In the genomic region with DNA sequence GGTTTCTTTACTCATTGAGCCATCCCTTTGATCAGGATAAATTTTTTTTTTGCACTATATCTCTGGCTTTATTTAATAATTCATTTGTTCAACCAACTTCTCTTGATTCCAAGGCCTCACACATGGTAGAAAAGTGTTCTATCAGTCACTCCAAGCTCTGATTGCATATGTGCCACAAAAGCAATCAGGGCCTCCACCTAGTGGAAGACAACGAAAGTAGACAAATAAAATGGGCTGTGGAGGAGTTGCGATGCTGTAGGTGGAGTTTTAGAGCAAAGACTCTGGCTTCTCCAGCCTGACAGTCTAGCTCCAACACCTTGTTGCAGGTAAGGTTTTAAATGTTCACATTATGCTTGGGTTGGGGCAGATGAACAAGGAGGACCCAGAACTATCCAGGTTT, we compare ENCODE assay signal across 22 mouse cellular contexts. TPM values are rescaled to one million over a fixed set of nuclear protein-coding genes. Genes with fewer than 3 reads are reported as not detected.
A peak's percentile ranks its signal among the peaks of the same experiment; 100 is the strongest.
DNase-seq lines count a peak whose midpoint lies in the region; ATAC-seq and TF ChIP-seq lines count a peak whose summit lies in the region.
"Had no signal": no experiment of that assay in that cellular context is flagged by ENCODE, and none has a peak within 500 bp of the region (broad histone marks: within the 10 kb centered on the region; RNA-seq: fewer than 3 reads in every experiment).

No protein-coding gene starts in this region.

- no peak overlapping the region for H3K4me2 ChIP-seq in intestine, postnatal 0 days (replicated peaks; ENCODE audit: low read depth)
- no peak overlapping the region for H3K4me2 ChIP-seq in intestine, embryonic 16.5 days (ENCODE audit: low read depth, low read length)
- H3K4me2 ChIP-seq in kidney, embryonic 15.5 days = no peak overlapping the region
- H3K4me2 ChIP-seq in CH12.LX (ENCODE audit: insufficient read depth, low read depth, poor library complexity, severe bottlenecking) = no peak overlapping the region
- no peak overlapping the region for H3K4me2 ChIP-seq in liver, postnatal 0 days (ENCODE audit: low read depth, low read length)
- H3K4me2 ChIP-seq: forebrain, embryonic 13.5 days; hindbrain, embryonic 14.5 days had no signal

- no peaks in the 10 kb centered on the region for H3K9me3 ChIP-seq in intestine, postnatal 0 days (ENCODE audit: control insufficient read depth)
- H3K9me3 ChIP-seq in intestine, embryonic 16.5 days (ENCODE audit: control insufficient read depth, low read length) = no peaks in the 10 kb centered on the region
- no peaks in the 10 kb centered on the region for H3K9me3 ChIP-seq in kidney, embryonic 15.5 days (replicated peaks)
- no peaks in the 10 kb centered on the region for H3K9me3 ChIP-seq in CH12.LX (replicated peaks; ENCODE audit: low read length)
- no peaks in the 10 kb centered on the region for H3K9me3 ChIP-seq in liver, postnatal 0 days (ENCODE audit: low read length)
- H3K9me3 ChIP-seq: embryonic facial prominence, embryonic 10.5 days; forebrain, embryonic 13.5 days; heart, embryonic 10.5 days had no signal

- TF ChIP-seq POLR2A in CH12.LX (IDR thresholded peaks at IDR 0.05; ENCODE audit: low read depth, low read length) = no peak

- no peak overlapping the region for H3K4me3 ChIP-seq in intestine, postnatal 0 days (ENCODE audit: low read depth, low read length)
- H3K4me3 ChIP-seq in intestine, embryonic 16.5 days (ENCODE audit: low read length) = no peak overlapping the region
- no peak overlapping the region for H3K4me3 ChIP-seq in kidney, embryonic 15.5 days (replicated peaks)
- H3K4me3 ChIP-seq in CH12.LX (replicated peaks in 1 of 3; ENCODE audit: low read depth in 2 of 3, low read length in 2 of 3, poor library complexity in 1 of 3) = no peak overlapping the region
- no peak overlapping the region for H3K4me3 ChIP-seq in liver, postnatal 0 days (ENCODE audit: low read depth, low read length)
- H3K4me3 ChIP-seq: embryonic facial prominence, embryonic 10.5 days; forebrain, embryonic 13.5 days; heart, embryonic 10.5 days had no signal

- TF ChIP-seq EP300 in CH12.LX (IDR thresholded peaks at IDR 0.05; ENCODE audit: low read length) = no peak
- TF ChIP-seq EP300 in liver, postnatal 0 days (IDR thresholded peaks at IDR 0.05; ENCODE audit: low read depth) = no peak

- ATAC-seq in intestine, postnatal 0 days = no peak
- no peak for ATAC-seq in intestine, embryonic 16.5 days
- ATAC-seq in kidney, embryonic 15.5 days (replicated peaks; ENCODE audit: low FRiP score) = no peak
- ATAC-seq in liver, postnatal 0 days = no peak
- ATAC-seq: CD4-positive, CD25-positive, alpha-beta regulatory T cell, adult 4 months; forebrain, embryonic 13.5 days had no signal

- H3K4me1 ChIP-seq in intestine, postnatal 0 days (replicated peaks; ENCODE audit: control insufficient read depth, insufficient read depth, low read length) = no peaks in the 10 kb centered on the region
- H3K4me1 ChIP-seq in intestine, embryonic 16.5 days (ENCODE audit: control insufficient read depth, insufficient read depth, low read length) = no peaks in the 10 kb centered on the region
- no peaks in the 10 kb centered on the region for H3K4me1 ChIP-seq in kidney, embryonic 15.5 days
- peaks cover 4 to 7% of the 10 kb centered on the region in 2 experiments; a peak in 2 of 4 replicates for H3K4me1 ChIP-seq in CH12.LX (ENCODE audit: control insufficient read depth in 1 of 2, insufficient read depth in 2 of 2)
- no peaks in the 10 kb centered on the region for H3K4me1 ChIP-seq in liver, postnatal 0 days (ENCODE audit: insufficient read depth)
- H3K4me1 ChIP-seq: embryonic facial prominence, embryonic 10.5 days; forebrain, embryonic 13.5 days; heart, embryonic 10.5 days had no signal

- no peaks in the 10 kb centered on the region for H3K36me3 ChIP-seq in intestine, postnatal 0 days (ENCODE audit: control insufficient read depth, insufficient read depth)
- no peaks in the 10 kb centered on the region for H3K36me3 ChIP-seq in intestine, embryonic 16.5 days (ENCODE audit: control insufficient read depth, insufficient read depth, low read length)
- H3K36me3 ChIP-seq in kidney, embryonic 15.5 days = no peaks in the 10 kb centered on the region
- no peaks in the 10 kb centered on the region for H3K36me3 ChIP-seq in CH12.LX (replicated peaks in 1 of 2; ENCODE audit: control insufficient read depth in 1 of 2, insufficient read depth in 1 of 2, low read length in 1 of 2)
- H3K36me3 ChIP-seq in liver, postnatal 0 days (replicated peaks; ENCODE audit: insufficient read depth, low read length) = no peaks in the 10 kb centered on the region
- H3K36me3 ChIP-seq: embryonic facial prominence, embryonic 10.5 days; heart, embryonic 10.5 days had no signal

- dilution Hi-C loops in CH12.LX (cut with MboI; ENCODE audit: extremely low pct_ligation_motif_present, extremely low pct_unique_long_range_greater_than_20kb, low sequenced_read_pairs) = no loop called here

- 70% methylated on average over 2 of the region's 2 CpGs for WGBS in intestine, postnatal 0 days
- 72% methylated on average over 2 of the region's 2 CpGs for WGBS in intestine, embryonic 16.5 days
- 67% methylated on average over 2 of the region's 2 CpGs for WGBS in kidney, embryonic 15.5 days
- WGBS in liver, postnatal 0 days (ENCODE audit: insufficient replicate concordance) = 57% methylated on average over 2 of the region's 2 CpGs

- peak; percentile 18 for TF ChIP-seq RAD21 in CH12.LX (IDR thresholded peaks at IDR 0.05; ENCODE audit: low read depth, low read length)

- intact Hi-C loops in gastrocnemius, postnatal 14 days (cut with DNase I; ENCODE audit: low total_unique reads) = no loop called here

- H3K9ac ChIP-seq in intestine, postnatal 0 days (ENCODE audit: low read depth, low read length) = no peak overlapping the region
- no peak overlapping the region for H3K9ac ChIP-seq in intestine, embryonic 16.5 days (ENCODE audit: low read depth, low read length)
- no peak overlapping the region for H3K9ac ChIP-seq in kidney, embryonic 15.5 days
- no peak overlapping the region for H3K9ac ChIP-seq in CH12.LX (ENCODE audit: insufficient read depth, low read depth)
- no peak overlapping the region for H3K9ac ChIP-seq in liver, postnatal 0 days (replicated peaks)
- H3K9ac ChIP-seq: forebrain, embryonic 13.5 days; hindbrain, embryonic 14.5 days had no signal

- no peaks in the 10 kb centered on the region for H3K79me2 ChIP-seq in CH12.LX (replicated peaks; ENCODE audit: control insufficient read depth, extremely low read depth, insufficient read depth, poor library complexity, severe bottlenecking)

- no peaks in the 10 kb centered on the region for H3K27me3 ChIP-seq in intestine, postnatal 0 days (replicated peaks; ENCODE audit: control insufficient read depth, insufficient read depth, low read length)
- H3K27me3 ChIP-seq in intestine, embryonic 16.5 days (replicated peaks; ENCODE audit: control insufficient read depth, insufficient read depth, low read length) = no peaks in the 10 kb centered on the region
- no peaks in the 10 kb centered on the region for H3K27me3 ChIP-seq in kidney, embryonic 15.5 days
- H3K27me3 ChIP-seq in CH12.LX (replicated peaks) = no peaks in the 10 kb centered on the region
- H3K27me3 ChIP-seq in liver, postnatal 0 days (ENCODE audit: insufficient read depth, low read length) = no peaks in the 10 kb centered on the region
- H3K27me3 ChIP-seq: forebrain, embryonic 13.5 days had no signal

- TF ChIP-seq CTCF in intestine, postnatal 0 days (IDR thresholded peaks at IDR 0.05; ENCODE audit: low read depth) = 0 out of 2 replicates have a peak, but pooled peaks have one; percentile 12
- TF ChIP-seq CTCF in CH12.LX (conservative IDR thresholded peaks at IDR 0.05 in 1 of 2, IDR thresholded peaks at IDR 0.05 in 1 of 2; ENCODE audit: low read depth in 2 of 2, low read length in 2 of 2) = peak in 1 of 2 experiments; percentile 45; a peak in 2 of 4 replicates
- no peak for TF ChIP-seq CTCF in liver, postnatal 0 days (IDR thresholded peaks at IDR 0.05; ENCODE audit: low read depth)

- in situ Hi-C loops in CH12.LX (cut with MboI; ENCODE audit: low pct_ligation_motif_present, low pct_unique_long_range_greater_than_20kb, low sequenced_read_pairs) = no loop called here

- peak; percentile 2 for DNase-seq in kidney, postnatal 36 days
- DNase-seq in 3T3-L1 (ENCODE audit: low read depth, low spot score) (peak; percentile 30), CH12.LX (ENCODE audit: extremely low read depth) (peak; percentile 13)
- no peak for DNase-seq in liver, postnatal 0 days
- DNase-seq in gastrocnemius, postnatal 14 days = no peak
- DNase-seq: adrenal gland, adult 2 months; adrenal gland, postnatal 36 days; B cell, adult 2 months; cerebellum, adult 2 months; cerebellum, postnatal 10 days; heart, adult 18-20 months; heart, postnatal 10 days; heart, postnatal 4 days had no signal

- no peak overlapping the region for H3K27ac ChIP-seq in intestine, postnatal 0 days (ENCODE audit: low read depth, low read length)
- H3K27ac ChIP-seq in intestine, embryonic 16.5 days (ENCODE audit: low read length) = no peak overlapping the region
- no peak overlapping the region for H3K27ac ChIP-seq in kidney, embryonic 15.5 days
- no peak overlapping the region for H3K27ac ChIP-seq in CH12.LX (ENCODE audit: insufficient read depth, low read depth)
- no peak overlapping the region for H3K27ac ChIP-seq in liver, postnatal 0 days (ENCODE audit: low read depth)
- H3K27ac ChIP-seq: embryonic facial prominence, embryonic 10.5 days; forebrain, embryonic 13.5 days; heart, embryonic 10.5 days; hindbrain, embryonic 14.5 days had no signal

TF ChIP-seq in CH12.LX, 34 proteins besides CTCF, POLR2A, EP300 and RAD21:
- TF ChIP-seq BHLHE40 (IDR thresholded peaks at IDR 0.05; ENCODE audit: low read depth, low read length) (no peak), CHD1 (IDR thresholded peaks at IDR 0.05; ENCODE audit: low read depth, low read length) (no peak), ZMIZ1 (IDR thresholded peaks at IDR 0.05; ENCODE audit: low read depth, low read length) (no peak), MAFK (IDR thresholded peaks at IDR 0.05; ENCODE audit: insufficient replicate concordance, low read length) (no peak), JUN (IDR thresholded peaks at IDR 0.05; ENCODE audit: insufficient read depth, low read depth, low read length) (no peak), USF2 (conservative IDR thresholded peaks at IDR 0.05; ENCODE audit: low read depth, low read length) (no peak), MAX (IDR thresholded peaks at IDR 0.05; ENCODE audit: low read length) (no peak), ELF1 (IDR thresholded peaks at IDR 0.05; ENCODE audit: low read depth, low read length) (no peak)
TF ChIP-seq in CH12.LX: peak in this region for 0.

RNA-seq across cellular contexts. Expression of gene Veph1, which starts 44.1 kb away (rescaled TPM):
- polyA plus RNA-seq in intestine, postnatal 0 days (2015; fragmentation: Nextera tagmentation; extraction: Ambion mirVana) = 0.04 TPM in 1 of 2 replicates, not detected in the other
- polyA plus RNA-seq in intestine, embryonic 16.5 days (2015; fragmentation: Nextera tagmentation; extraction: Ambion mirVana) = 0.15 and 0.28 TPM in 2 replicates
- polyA plus RNA-seq in kidney, embryonic 15.5 days (2015; fragmentation: Nextera tagmentation; extraction: Ambion mirVana) = 12.0 and 12.8 TPM in 2 replicates
- total RNA-seq in CH12.LX (2012; rRNA removed) (not detected in 2 replicates), CH12.LX (2014; rRNA removed) (not detected in 2 replicates)
- polyA plus RNA-seq in CH12.LX (2012; ENCODE audit: insufficient read length, low read depth) = not detected in 2 replicates
- polyA plus RNA-seq in liver, postnatal 0 days (2015; fragmentation: Nextera tagmentation; extraction: Ambion mirVana) = 0.12 TPM in 1 of 2 replicates, not detected in the other
- total RNA-seq in gastrocnemius, postnatal 14 days (2021) = under 1 TPM in 1 of 2 experiments, not detected in 1; 0.11 TPM
- total RNA-seq: adrenal gland, postnatal 36 days; heart, adult 18-20 months; MEL had no signal
- polyA plus RNA-seq: adrenal gland, adult 2 months; CD4-positive, CD25-positive, alpha-beta regulatory T cell, adult 4 months had no signal

Comparison
In these comparisons a context has a peak if more than half of its experiments do, and no peak if none do; other contexts are left out.
1. DNase-seq: peak in kidney, postnatal 36 days (2 of 2), 3T3-L1 (single experiment) and CH12.LX (single experiment); none in liver, postnatal 0 days (single experiment) and gastrocnemius, postnatal 14 days (single experiment).
2. RNA of gene Veph1, which starts 44.1 kb away (polyA plus RNA-seq): 12.0 to 12.8 TPM in kidney, embryonic 15.5 days; 0.15 to 0.28 TPM in intestine, embryonic 16.5 days, 0.04 TPM in intestine, postnatal 0 days, 0.12 TPM in liver, postnatal 0 days and not detected in CH12.LX; every median in the first group is over 10 times any median in the second.